Mouse (Mus musculus): ENCODE measurements around the gene Ttyh1.
"Not testable (repeated sequence)": the region's sequence is repeated elsewhere in the genome, so short reads cannot be mapped to it uniquely, and the experiment has no call there.

The Ttyh1 gene

GRCm38 (mm10) chr7:4142796-4143445 lies 23.7 kb downstream of the Ttyh1 start:
- DNase-seq (ENCODE audit: extremely low spot score, low read depth, low spot score) = no peak

GRCm38 (mm10) chr7:4143506-4143905 lies 24.3 kb downstream of the Ttyh1 start:
- DNase-seq (ENCODE audit: extremely low spot score, low read depth, low spot score) = no peak

- no peak for DNase-seq (ENCODE audit: extremely low spot score, low read depth, low spot score)
Measured at GRCm38 (mm10) chr7:4144046-4144445, 24.8 kb downstream of the Ttyh1 start.

- no peak for DNase-seq (ENCODE audit: extremely low spot score, low read depth, low spot score)
Measured at GRCm38 (mm10) chr7:4144766-4145551, 25.8 kb downstream of the Ttyh1 start.

- DNase-seq (ENCODE audit: extremely low spot score, low read depth, low spot score) = no peak
Measured at GRCm38 (mm10) chr7:4145552-4146190, 26.5 kb downstream of the Ttyh1 start.

GRCm38 (mm10) chr7:4146241-4147180 lies 27.3 kb downstream of the Ttyh1 start:
- DNase-seq (ENCODE audit: extremely low spot score, low read depth, low spot score) = no peak

- DNase-seq (ENCODE audit: extremely low spot score, low read depth, low spot score) = no peak
Measured at GRCm38 (mm10) chr7:4147371-4147770, 28.2 kb downstream of the Ttyh1 start.

- no peak for DNase-seq (ENCODE audit: extremely low spot score, low read depth, low spot score)
Measured at GRCm38 (mm10) chr7:4147836-4148235, 28.6 kb downstream of the Ttyh1 start.

- DNase-seq (ENCODE audit: extremely low spot score, low read depth, low spot score) = no peak
Measured at GRCm38 (mm10) chr7:4148341-4149208, 29.4 kb downstream of the Ttyh1 start.

GRCm38 (mm10) chr7:4149209-4150054 lies 30.2 kb downstream of the Ttyh1 start:
- no peak for DNase-seq (ENCODE audit: extremely low spot score, low read depth, low spot score)

- no peak for DNase-seq (ENCODE audit: extremely low spot score, low read depth, low spot score)
Measured at GRCm38 (mm10) chr7:4150059-4150541, 30.9 kb downstream of the Ttyh1 start, which contains the start of gene Leng9. Gene Leng9 (minus strand): TSS chr7:4150374.

GRCm38 (mm10) chr7:4150811-4151221 lies 31.6 kb downstream of the Ttyh1 start:
- DNase-seq (ENCODE audit: extremely low spot score, low read depth, low spot score) = no peak

GRCm38 (mm10) chr7:4151241-4151640 lies 32.0 kb downstream of the Ttyh1 start:
- DNase-seq (ENCODE audit: extremely low spot score, low read depth, low spot score) = no peak

- DNase-seq (ENCODE audit: extremely low spot score, low read depth, low spot score) = no peak
Measured at GRCm38 (mm10) chr7:4154356-4154755, 35.1 kb downstream of the Ttyh1 start.

GRCm38 (mm10) chr7:4154976-4155375 lies 35.8 kb downstream of the Ttyh1 start:
- DNase-seq (ENCODE audit: extremely low spot score, low read depth, low spot score) = no peak

GRCm38 (mm10) chr7:4161596-4161995 lies 42.4 kb downstream of the Ttyh1 start:
- not testable (repeated sequence) for DNase-seq (ENCODE audit: extremely low spot score, low read depth, low spot score)

GRCm38 (mm10) chr7:4163571-4164072 lies 44.4 kb downstream of the Ttyh1 start:
- no peak for DNase-seq (ENCODE audit: extremely low spot score, low read depth, low spot score)

- no peak for DNase-seq (ENCODE audit: extremely low spot score, low read depth, low spot score)
Measured at GRCm38 (mm10) chr7:4164090-4164910, 45.1 kb downstream of the Ttyh1 start, which contains the start of gene Cdc42ep5. Gene Cdc42ep5 (minus strand): TSS chr7:4164860.
